Mouse (Mus musculus) liver, postnatal 0 days (tissue): ENCODE results near the gene Ip6k1.

Source experiments
- CTCF ChIP-seq: sonication (generic); IDR thresholded peaks from 2 replicates; pipeline ENCODE4 v1.5.1; 2016; ENCODE audit warnings: antibody characterized with exemption, low read depth
- EP300 ChIP-seq: IDR thresholded peaks from 2 replicates; pipeline ENCODE4 v1.6.1; 2016; ENCODE audit warnings: antibody characterized with exemption, low read depth, mild to moderate bottlenecking

DNA sequence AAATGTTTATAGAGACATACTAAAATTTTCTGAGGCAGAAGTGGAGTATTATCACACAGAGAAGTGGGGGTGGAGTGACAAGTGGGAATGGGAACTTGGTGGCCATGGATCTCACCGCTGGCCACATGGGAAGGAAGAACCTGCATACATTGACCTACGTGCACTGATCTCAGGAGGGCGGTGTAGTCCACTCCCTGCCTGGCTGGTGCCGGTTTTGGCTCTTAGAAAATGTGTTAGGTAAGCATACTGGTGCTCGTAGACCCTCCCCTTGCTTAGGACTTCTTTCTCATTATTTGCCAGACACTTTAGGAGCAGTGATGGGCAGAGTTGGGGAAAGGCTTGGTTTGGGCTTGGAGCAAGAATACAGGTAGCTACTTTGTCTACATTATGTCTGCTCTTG is 5.7 kb downstream of the Ip6k1 start:
- TF ChIP-seq CTCF, result no peak
- TF ChIP-seq EP300, result no peak
